Mouse (Mus musculus) layer of hippocampus, adult 11-12 months (tissue): Measurements from ENCODE around the gene Vnn3.

Source experiments
- DNase-seq: peaks from one replicate; pipeline ENCODE4 v3.0.0; 2022; ENCODE audit warnings: low spot score

Vnn3 gene

DNA sequence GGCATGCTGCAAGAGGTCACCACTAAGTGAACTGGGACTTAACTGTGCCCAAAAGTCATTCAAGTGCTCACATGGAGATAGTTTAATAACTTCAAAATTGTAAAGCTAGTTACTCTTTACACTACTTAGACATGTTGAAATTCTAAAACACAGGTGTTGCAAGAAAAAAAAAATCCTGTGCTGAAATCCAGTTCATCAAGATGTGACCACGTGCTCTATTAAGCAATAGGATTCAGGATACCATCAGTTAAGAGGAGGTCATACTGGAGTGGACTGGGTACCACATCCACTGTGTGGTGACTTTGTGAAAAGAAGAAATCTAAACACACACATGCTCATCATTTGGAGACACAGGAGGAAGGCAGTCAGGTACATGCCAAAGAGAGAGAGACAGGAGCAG, 41.7 kb downstream of the Vnn3 start:
- no peak for DNase-seq

DNA sequence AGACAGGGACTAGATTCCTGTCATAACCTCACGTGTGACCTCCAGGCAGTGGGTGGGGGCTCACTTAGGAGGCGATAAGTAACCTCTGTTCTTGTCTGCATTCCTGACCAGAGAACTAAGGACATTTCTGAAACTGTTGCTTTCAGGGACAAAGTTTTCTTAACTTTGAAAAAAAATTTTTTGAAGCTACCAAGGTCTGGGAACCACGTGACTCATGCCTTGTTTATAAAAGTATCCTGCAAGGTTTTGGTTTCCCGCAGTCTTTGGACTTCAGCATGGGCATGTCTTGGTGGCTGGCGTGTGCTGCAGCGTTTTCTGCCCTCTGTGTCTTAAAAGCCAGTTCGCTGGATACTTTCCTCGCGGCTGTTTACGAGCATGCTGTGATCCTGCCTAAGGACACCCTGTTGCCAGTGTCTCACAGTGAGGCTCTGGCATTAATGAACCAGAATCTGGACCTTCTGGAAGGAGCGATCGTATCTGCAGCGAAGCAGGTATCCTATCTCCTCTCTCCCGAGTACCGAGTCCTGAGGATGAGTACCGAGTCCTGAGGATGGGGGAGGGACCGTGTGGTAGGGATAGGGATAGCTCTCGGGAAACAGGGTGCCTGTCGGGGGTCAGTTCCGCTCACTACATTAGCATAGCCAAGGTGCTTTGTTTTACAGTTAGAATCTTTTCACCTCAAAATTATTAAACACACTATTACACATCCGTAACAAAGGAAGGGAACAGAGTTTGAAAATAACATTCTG, 43.5 kb downstream of the Vnn3 start, which contains the start of gene Vnn1:
Gene Vnn1, plus strand, starts transcription at position 88 of the 749 bp plus-strand sequence.
- DNase-seq: no peak

DNA sequence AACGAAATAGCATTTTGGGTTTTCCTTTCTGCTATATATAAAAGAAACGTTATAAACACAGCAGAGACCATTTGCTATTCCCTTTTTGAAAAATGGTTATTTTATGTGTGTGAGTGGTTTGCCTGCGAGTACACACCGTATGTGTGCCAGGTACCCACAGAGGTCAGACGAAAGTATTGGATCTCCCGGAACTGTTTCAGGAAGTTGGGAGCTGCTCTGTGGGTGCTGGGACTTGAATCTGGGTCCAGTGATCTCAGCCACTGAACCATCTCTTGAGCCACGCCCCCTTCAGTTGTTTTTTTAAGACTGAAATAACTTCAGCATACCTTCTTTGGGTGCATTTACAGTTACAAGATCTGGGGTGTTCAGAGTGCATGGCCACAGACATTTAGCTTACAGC, 44.1 kb downstream of the Vnn3 start:
- DNase-seq: no peak

DNA sequence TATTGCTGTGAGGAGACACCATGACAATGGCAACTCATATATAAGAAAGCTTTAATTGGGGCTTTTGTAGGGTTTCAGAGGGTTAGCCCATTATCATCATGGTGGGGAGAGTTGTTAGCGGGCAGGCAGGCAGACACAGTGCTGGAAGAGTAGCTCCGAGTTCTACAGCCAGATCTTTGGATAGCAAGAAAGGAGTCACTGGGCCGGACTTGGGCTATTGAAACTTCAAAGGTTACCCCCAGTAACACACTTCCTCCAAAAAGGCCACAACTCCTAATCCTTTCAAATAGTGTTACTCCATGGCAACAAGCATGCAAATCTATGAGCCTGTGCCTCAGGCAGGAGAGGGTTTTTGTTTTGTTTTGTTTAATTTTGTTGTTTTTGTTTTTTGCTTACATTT, 49.9 kb downstream of the Vnn3 start:
- DNase-seq: no peak

GRCm38 (mm10) chr10:23905661-23906060, 54.4 kb downstream of the Vnn3 start:
- no peak for DNase-seq
